Mouse (Mus musculus) cerebellum, adult 11-12 months (tissue): ENCODE measurements at regions not wholly inside any gene's neighbourhood (a gene's known extent, or its start where the extent isn't known, plus 50 kb on each side); places are given as distances from the start of the nearest gene placed in this dataset.

Source experiments
- DNase-seq: peaks from one replicate; pipeline ENCODE4 v3.0.0; 2022

GRCm38 (mm10) chr7:67895166-67895565, 57.5 kb upstream of the Igf1r start:
- no peak for DNase-seq

- no peak for DNase-seq
Observed at GRCm38 (mm10) chr7:67892917-67893316, 59.7 kb upstream of the Igf1r start.

- no peak for DNase-seq
Observed at GRCm38 (mm10) chr7:67883040-67883439, 69.6 kb upstream of the Igf1r start.

GRCm38 (mm10) chr7:67882606-67883005, 70.0 kb upstream of the Igf1r start:
- DNase-seq, result no peak

GRCm38 (mm10) chr7:67878226-67878625, 74.4 kb upstream of the Igf1r start:
- no peak for DNase-seq

GRCm38 (mm10) chr7:67877587-67877986, 75.0 kb upstream of the Igf1r start:
- no peak for DNase-seq

- no peak for DNase-seq
Observed at GRCm38 (mm10) chr7:67854080-67855022, 94.8 kb upstream of the Synm start.

GRCm38 (mm10) chr7:67852859-67853258, 93.3 kb upstream of the Synm start:
- no peak for DNase-seq

GRCm38 (mm10) chr7:67849509-67849862, 89.9 kb upstream of the Synm start:
- no peak for DNase-seq

GRCm38 (mm10) chr7:67848589-67849508, 89.3 kb upstream of the Synm start:
- peak; percentile 58 for DNase-seq

GRCm38 (mm10) chr7:67846796-67847195, 87.3 kb upstream of the Synm start:
- no peak for DNase-seq

- DNase-seq, result no peak
Observed at GRCm38 (mm10) chr7:67836984-67837383, 77.4 kb upstream of the Synm start.

GRCm38 (mm10) chr7:67836117-67836949, 76.8 kb upstream of the Synm start:
- DNase-seq, result no peak

GRCm38 (mm10) chr7:67831738-67832137, 72.2 kb upstream of the Synm start:
- no peak for DNase-seq

GRCm38 (mm10) chr7:67827386-67827785, 67.8 kb upstream of the Synm start:
- no peak for DNase-seq

GRCm38 (mm10) chr7:67826936-67827335, 67.4 kb upstream of the Synm start:
- no peak for DNase-seq

GRCm38 (mm10) chr7:67826368-67826767, 66.8 kb upstream of the Synm start:
- DNase-seq, result no peak

- no peak for DNase-seq
Observed at GRCm38 (mm10) chr7:67825636-67826280, 66.2 kb upstream of the Synm start.

- no peak for DNase-seq
Observed at GRCm38 (mm10) chr7:67823943-67824645, 64.6 kb upstream of the Synm start.

GRCm38 (mm10) chr7:67819551-67819950, 60.0 kb upstream of the Synm start:
- no peak for DNase-seq

- DNase-seq, result no peak
Observed at GRCm38 (mm10) chr7:67817556-67817955, 58.0 kb upstream of the Synm start.

- DNase-seq, result no peak
Observed at GRCm38 (mm10) chr7:67814861-67815260, 55.3 kb upstream of the Synm start.
